Mouse (Mus musculus) right cerebral cortex, postnatal 4 days (tissue): ENCODE measurements around the gene 4931428F04Rik.
A peak's percentile ranks its signal among the peaks of the same experiment; 100 is the strongest.

Source experiments
- DNase-seq: peaks from one replicate; pipeline ENCODE4 v3.0.0-alpha.2; 2022

Gene 4931428F04Rik

GRCm38 (mm10) chr8:105289805-105290460 lies at the start of gene 4931428F04Rik:
Gene 4931428F04Rik, minus strand, starts transcription at chr8:105289864.
- peak; percentile 64 for DNase-seq

DNA sequence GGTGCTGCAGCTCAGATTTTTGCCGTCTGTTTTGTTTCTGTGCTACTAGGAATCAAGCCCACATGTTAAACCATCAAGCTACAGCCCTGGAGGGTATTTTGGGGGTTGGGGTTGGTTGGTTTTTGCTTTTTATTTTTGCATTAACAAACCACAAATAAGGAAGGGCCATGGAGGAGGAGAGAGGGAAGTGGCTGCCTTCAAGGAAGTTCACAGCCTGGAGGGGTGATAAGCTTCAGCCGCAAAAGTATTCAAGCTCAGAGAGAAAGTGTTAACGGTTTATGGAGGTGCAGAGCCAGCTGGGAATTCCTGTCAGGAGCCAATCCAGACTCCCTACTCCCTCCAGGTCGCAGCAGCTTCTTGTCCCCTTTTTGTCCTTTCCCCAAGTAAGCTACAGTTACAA lies 49.3 kb upstream of the 4931428F04Rik start:
- DNase-seq, result no peak

DNA sequence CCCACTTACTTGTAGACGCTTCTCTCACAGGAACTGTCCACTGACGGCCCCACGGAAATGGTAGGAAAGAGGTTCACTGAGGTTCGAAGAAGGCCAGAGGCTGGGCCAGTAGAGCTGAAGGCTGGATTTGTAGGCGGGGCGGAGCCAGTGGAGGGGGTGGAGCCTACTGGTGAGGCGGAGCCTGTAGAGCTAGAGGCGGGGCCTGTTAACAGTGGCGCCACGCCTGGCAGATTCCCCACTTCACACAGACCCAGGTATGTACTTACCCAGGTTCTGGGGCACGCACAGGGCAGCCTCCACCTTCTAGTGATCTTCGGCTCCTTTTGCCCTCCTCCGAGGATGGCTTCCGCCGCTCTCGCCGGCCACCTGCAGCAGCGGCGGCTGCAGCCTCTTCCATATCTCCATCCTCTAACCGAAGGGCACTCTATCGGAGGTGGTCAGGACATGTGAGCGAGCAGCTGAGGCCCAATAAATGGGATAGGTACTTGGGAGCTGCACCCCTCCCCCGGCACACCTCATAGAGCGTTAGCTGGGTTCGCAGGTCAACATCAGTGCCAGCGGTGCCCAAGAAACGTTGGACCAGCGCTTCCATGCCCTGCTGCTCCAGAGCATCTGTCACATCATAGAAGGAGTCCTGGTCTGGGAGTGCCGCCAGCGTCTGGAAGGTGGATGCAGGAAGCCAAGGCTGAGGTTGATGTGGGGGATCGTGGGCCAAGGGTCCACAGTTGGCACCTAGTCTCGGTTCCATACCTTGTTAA lies 46.9 kb upstream of the 4931428F04Rik start:
- DNase-seq, result no peak

DNA sequence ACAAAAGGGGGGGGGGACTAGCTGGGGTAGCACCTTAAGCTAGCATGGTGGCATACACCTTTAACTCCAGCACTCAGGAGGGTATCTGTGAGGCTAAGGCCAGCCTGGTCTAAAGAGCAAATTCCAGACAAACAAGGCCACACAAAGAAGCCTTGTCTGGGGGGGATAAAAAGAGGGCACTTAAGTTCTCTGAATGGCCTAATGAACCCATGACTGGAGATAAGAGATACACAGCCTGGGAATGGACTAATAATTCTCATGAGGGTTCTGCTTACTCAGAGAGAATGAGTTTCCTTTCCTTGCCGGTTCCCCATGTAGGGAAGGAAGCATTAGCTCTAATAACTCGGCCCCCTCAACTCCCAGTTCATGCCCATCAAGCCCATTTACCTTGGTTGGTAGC lies 42.9 kb upstream of the 4931428F04Rik start:
- no peak for DNase-seq

GRCm38 (mm10) chr8:105331931-105332330 lies 42.3 kb upstream of the 4931428F04Rik start:
- no peak for DNase-seq

DNA sequence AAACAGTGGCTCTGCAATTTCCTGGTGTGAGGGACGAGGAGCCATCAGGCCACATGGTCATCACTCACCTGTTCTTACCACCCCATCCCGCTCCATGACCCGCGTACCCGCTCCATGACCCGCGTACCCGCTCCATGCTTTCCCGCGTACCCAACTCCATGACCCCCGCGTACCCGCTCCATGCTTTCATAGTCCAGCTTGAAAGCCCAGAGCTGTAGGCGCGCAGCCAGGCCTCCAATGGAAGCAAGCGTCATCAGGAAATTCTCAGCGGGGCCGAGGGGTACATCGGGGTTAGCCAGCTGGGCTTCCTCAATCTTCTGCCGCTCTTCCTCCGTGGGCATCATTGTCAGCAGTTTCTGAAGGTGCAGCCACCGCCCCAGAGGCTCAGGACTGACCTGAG lies 41.8 kb upstream of the 4931428F04Rik start:
- DNase-seq, result no peak

DNA sequence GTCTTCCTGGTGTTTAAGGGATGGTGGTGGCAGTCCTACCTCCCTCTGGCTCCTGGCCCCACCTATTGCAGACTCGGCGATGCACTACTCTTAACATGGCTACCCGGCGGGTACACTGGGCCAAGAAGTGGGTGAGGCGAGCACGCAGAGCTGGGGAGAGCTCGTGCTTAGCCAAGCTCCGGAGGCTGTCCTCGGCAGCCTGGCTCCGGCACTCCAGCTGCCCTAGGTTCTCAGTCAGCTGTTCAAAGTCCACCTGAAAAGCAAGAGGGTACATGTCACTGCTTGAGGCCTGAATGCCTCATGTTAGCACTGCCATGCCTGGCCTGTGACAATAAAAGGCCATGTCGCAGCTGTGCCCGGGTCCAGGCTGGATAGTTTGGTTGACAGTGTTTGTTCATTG lies 40.7 kb upstream of the 4931428F04Rik start:
- DNase-seq, result no peak

- no peak for DNase-seq
Measured at GRCm38 (mm10) chr8:105326968-105327367, 37.3 kb upstream of the 4931428F04Rik start.

- peak; percentile 97 for DNase-seq
Measured at GRCm38 (mm10) chr8:105326141-105326672, 36.5 kb upstream of the 4931428F04Rik start, which contains the start of the genes Lrrc29 and Tmem208. Gene Lrrc29, minus strand, starts transcription at chr8:105326278. Gene Tmem208, plus strand, starts transcription at chr8:105326354.

DNA sequence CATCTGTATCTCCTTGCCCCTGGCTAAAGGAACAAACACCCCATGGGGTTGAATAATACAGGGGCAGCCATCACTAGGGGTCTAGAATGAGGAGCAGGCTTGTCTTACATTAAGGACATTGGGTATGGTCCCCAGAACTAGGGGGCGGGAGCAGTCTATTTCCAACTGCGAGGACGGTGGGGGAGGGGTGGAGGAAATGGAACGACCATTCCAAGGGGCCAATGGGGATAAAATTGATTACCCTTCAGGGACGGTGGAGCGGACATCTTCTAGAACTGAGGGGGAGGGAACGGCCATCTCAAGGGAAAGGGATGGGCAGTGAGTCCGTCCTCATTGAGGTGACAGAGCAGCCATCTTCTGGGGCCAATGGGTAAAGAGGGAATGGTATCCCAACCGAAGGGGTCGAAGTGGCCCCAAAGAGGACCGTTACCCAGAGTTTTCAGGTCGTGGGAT lies 36.0 kb upstream of the 4931428F04Rik start:
- peak; percentile 54 for DNase-seq

DNA sequence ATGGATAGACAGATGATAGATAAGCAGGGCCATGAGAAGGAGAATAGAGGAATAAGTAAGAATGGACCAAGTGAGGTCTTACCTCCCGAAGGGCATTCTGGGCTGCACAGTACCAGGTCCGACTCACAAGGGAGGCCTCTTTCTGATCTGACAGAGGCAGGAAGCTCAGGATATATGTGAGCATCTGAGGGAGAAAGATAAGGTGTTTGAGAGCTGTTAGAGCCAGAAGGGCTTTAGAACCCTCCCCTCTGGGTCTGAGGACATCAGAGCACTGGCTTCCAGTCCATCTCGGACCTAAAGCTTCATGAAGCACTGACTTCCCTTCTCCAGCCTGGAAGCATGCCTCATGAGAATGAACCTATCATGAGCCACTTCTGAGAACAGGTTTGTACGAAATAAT lies 33.5 kb upstream of the 4931428F04Rik start:
- no peak for DNase-seq

DNA sequence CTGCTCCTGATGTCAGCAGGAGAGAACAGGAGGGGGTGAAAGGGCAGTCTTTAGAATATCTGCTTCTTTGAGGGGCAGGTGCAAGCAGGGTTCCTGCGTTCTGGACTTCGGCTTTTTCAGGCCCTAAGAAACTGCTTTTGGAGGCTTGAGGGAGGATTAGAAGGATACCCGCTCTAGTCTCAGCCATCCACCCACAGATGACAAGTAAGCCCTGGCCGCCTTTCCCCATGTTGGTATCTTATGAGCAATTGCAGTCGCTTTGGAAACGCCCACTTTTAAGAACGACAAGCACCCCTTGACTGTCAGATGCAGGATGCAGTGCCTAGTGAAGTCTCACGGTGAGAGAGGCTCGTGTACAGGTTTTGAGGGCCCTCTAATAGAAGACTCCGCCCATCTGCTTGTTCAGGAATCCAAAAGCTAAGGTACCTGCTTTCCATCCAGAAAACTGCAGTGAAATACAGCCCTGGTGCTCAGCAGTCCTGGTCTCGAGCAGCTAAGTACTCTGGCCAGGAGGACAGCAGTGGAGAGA lies 29.1 kb upstream of the 4931428F04Rik start:
- no peak for DNase-seq

DNA sequence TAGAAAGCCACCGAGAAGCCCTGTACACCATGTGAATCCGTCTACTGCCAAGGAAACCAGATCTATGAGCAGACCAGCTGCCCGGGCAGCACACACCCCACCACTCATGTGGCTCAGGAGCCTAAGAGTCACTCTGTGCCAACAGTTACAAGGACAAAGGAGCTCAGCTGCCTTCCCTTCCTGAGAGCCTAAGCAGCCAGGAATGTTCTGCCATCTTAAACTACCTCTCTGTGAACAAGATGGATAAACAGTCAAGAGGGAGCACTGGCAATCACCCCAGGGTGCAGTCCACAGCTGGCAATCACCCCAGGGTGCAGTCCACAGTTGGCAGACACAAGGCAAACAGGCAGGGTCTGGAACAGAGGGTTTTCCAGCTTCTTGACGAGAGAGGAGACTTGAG lies 28.3 kb upstream of the 4931428F04Rik start:
- DNase-seq, result no peak

DNA sequence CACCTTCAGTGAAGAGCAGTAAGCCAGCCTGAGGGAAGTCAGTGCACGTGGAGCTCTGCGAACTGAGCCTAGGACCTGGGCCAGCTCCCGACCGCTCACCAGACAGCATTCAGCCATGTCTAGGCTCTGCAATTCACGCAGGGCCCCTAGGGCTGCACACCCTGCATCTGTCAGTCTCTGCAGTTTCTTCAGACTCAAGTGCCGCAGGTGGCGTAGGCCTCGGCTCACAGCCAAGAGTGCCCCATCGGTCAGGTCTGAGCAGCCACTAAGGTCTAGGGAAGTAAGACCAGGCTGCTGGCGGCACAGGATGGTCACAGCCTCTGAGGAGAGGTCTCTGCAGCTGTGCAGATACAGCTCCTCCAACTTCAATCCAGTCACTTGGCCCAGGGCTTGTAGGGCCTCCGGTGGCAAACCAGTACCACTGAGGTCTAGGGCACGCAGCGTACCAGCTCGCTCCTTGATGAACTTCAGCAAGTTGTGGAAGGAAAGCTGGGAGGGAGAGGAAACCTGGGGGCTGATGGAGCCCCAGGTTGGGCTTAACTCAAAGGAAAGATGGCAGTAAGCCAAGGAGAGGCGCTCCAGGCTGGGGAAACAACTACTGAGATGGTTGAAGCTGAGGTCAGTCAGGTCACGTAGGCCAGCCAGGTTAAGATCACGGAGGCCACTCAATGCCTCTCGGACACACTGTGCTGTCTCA lies 25.6 kb upstream of the 4931428F04Rik start:
- no peak for DNase-seq

GRCm38 (mm10) chr8:105313622-105314402 lies 24.1 kb upstream of the 4931428F04Rik start:
- no peak for DNase-seq

DNA sequence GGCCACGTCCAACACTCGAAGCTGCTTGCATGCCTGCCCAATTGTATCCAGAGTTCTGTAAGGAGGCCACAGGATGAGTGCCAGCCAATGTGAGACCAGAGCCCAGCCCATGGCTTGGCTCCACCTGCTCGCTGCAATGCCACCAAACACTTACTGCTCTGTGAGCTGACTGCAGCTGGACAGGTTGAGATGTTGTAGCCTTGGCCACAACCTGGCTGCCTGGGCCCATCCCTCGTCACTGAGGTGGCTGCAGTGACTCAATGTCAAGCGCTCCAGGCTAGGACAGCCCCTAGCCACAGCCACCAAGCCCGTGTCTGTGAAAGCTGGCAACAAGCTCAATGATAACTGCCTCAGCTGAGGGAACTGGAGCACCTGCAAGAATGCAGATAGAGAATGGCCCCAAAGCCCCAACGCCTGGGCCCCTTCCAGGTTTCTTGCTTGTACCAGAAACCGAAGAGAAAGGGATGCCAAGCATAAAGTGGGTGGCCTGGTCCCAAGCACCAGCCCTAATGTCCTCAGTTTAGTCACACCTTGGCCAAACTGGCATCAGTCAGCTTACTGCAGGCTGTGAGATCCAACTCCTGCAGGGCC lies 23.3 kb upstream of the 4931428F04Rik start:
- DNase-seq, result no peak

- DNase-seq, result no peak
Measured at GRCm38 (mm10) chr8:105311718-105312117, 22.1 kb upstream of the 4931428F04Rik start.

DNA sequence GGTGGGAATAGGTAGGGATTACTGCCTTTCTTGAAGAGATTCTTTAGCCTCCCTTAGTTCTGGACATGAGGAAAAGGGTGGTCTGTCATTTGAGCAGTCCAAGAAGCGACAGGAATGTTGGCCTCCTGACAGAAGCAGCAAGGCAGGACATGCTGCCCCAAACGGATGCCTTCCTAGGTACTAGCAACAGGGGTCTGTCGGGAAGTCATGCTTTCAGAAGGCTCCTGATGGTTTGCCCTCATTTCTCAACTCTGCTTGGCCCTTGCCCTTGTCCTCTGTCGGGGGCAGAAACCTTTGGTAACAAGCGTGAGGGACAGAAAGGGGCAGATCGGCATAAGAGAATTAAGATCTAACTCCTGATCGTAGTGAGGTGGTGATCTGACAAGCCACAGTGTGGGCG lies 20.5 kb upstream of the 4931428F04Rik start:
- DNase-seq, result no peak

DNA sequence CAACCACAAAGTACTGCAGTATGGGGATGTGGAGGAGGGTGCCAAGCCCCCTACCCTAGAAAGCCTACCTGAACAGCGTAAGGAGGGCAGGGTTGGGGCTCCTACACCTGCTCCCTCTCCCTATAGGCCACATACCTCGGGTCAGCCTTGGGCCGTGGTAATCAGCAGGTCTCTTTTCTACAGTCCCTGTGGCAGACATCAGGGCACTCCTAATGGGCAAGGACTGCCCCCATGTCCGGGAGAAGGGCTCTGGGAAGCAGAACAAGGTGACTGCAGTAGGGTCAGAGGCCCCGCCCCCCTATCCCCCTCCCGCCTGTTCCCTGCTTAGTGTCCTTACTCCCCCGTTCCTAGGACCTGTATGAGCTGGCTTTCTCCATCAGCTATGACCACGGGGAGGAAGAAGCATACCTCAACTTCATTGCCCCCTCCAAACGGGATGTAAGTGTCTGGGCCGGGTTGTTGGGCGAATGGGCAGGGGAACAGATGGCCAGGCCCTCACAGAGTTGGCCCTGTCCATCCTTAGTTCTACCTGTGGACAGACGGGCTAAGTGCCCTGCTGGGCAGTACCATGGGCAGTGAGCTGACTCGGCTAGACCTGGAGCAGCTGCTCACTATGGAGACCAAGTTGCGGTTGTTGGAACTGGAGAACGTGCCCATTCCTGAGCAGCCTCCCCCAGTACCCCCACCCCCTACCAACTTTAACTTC lies 19.6 kb upstream of the 4931428F04Rik start:
- DNase-seq, result no peak

GRCm38 (mm10) chr8:105308428-105308827 lies 18.8 kb upstream of the 4931428F04Rik start:
- DNase-seq, result no peak

DNA sequence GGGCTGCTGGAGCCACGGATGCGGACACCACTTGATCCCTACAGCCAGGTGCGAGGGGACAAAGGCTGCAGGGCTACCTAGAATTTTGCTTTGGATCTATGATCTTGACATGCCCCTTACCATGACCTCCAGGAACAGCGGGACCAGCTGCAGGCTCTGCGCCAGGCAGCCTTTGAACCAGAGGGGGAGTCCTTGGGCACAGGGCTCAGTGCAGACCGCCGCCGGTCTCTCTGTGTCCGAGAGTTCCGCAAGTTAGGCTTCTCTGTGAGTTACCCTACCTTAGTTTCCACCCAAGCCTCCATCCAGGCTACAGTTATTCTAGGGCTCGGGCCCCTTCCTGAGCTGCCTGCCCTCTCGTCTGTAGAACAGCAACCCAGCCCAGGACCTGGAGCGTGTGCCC lies 18.0 kb upstream of the 4931428F04Rik start:
- DNase-seq, result no peak
